Mouse (Mus musculus) left cerebral cortex, postnatal 4 days (tissue): Measurements from ENCODE around the gene Rbsn. TPM values are rescaled to one million over a fixed set of nuclear protein-coding genes. Genes with fewer than 3 reads are reported as not detected.

Experiments
- DNase-seq: peaks from one replicate; pipeline ENCODE4 v3.0.0-alpha.2; 2022
- intact Hi-C: fragments of 180-260 bp; cut with DNase I; formaldehyde crosslinking; loops from one replicate; pipeline ENCODE4 v1.15.1; 2025
- total RNA-seq, 2 experiments: library from RNA; stranded (reverse); gene quantifications; 2 replicates each; pipeline ENCODE4 v1.2.3; 2021

Gene Rbsn
- total RNA-seq: 10 to 100 TPM; 32.0 to 40.9 TPM

- intact Hi-C loops: no loop called here
- peak; percentile 91 for DNase-seq
These were observed at the start of gene Rbsn for GRCm38 (mm10) chr6:92214773-92215449. Rbsn (minus strand) TSS chr6:92214925.

GRCm38 (mm10) chr6:92261162-92261843 is 46.6 kb upstream of the Rbsn start:
- intact Hi-C loops: no loop called here
- no peak for DNase-seq

DNA sequence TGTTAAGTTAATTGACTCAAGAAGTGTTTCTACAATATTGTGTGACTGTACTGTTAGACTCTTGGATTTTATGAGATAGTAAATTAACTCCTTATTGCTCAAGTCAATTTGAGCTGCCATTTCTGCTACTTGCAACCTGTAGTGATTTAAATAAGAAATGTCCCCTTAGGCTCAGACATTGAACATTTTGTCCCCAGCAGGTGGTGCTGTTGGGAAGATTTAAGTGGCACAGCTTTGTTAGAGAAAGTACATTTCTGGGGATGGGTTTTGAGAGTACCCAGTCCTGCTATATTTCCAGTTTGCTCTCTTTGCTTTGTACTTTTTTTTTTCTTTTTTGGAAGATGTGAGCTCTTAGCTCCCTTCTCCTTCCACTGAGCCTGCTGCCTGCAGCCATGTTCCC is 40.6 kb upstream of the Rbsn start:
- intact Hi-C loops: no loop called here
- no peak for DNase-seq

DNA sequence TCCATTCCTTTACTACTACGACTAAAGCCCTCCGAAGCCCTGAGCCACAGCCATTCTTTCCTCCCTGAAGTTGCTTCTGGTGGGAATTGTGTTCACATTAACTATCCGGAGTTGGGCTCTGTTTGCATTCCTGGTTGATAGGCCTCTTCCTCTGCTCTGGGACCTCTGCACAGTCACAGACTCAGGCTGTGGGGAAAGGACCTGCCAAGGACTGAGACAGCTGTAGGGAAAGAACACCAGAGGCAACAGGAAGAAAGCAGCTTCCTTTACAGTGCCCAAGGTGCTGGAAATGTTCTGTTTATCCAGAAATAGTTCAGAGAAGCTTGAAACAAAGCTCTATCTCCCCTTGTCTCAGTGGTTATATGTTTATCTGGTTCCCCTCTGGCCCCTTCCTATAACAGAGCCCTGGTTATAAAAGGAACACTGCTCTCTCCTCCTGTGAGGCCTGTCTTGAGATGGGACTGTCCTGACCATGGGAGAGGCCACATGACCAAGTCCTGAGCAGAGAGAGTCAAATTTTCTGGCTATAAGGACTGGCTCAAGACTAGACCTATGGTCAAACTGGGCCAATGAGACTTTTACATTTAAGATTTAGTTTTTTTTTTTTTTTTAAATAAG is 38.6 kb upstream of the Rbsn start:
- DNase-seq: no peak
- intact Hi-C loops: no loop called here

- no peak for DNase-seq
- intact Hi-C loops: no loop called here
These were observed 32.6 kb upstream of the Rbsn start for GRCm38 (mm10) chr6:92247215-92247919.

GRCm38 (mm10) chr6:92246335-92246734 is 31.6 kb upstream of the Rbsn start:
- intact Hi-C loops: no loop called here
- DNase-seq: no peak

GRCm38 (mm10) chr6:92244591-92244990 is 29.9 kb upstream of the Rbsn start, which contains the start of gene Trh:
Trh (minus strand) TSS chr6:92244650.
- no peak for DNase-seq
- intact Hi-C loops: no loop called here

DNA sequence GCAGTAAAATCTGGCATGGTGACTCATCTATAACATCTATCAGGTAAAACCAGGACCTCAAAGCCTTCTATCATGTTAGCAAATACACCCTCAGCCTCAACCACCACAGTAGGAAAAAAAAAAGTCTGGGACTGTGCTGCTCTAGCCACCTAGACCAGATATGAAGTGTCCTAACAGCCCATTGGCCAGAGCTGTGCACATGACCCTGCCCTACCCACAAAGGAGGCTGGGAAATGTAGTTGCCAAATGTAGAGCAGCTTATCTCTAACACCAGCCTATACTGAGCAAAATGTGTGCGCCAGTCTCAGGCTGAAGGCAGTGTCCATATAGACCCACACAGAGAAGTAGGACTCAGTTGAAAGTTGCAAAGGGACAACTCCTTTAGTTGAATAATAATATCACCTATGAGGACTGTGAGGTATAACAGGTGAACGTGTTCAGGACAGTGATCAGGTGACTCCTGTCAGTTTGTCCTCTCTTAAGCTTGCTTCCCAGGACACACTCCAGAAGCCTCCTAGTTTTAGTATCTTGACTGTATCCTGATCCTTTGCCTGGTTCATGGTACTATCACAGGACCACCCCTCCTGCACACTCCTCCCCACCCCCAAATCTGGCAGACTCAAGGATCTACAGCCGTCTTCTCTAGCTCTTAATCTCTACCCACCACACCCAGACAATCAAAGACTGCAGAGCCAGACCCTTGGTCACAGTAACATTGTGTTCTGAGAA is 26.6 kb upstream of the Rbsn start:
- peak; percentile 27 for DNase-seq
- intact Hi-C loops: no loop called here

DNA sequence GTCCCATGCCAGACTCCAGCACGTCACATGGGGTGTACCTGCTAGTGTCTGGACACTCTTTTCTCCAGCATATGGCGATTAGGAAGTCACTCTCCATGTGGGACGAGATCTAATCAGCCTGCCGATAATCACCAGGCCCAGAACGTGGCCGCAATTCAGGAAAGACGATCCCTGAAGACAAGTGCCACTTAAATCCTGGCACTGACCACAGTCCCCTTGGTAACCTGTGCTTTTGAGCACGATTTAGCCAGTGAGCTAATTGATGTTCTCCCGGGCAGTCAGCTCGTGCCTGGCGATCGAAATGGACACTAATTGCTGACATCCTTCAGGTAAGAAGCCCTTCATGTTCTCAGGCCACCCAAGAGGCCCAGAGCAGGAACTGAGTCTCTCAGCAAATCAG is 20.3 kb upstream of the Rbsn start:
- peak; percentile 22 for DNase-seq
- intact Hi-C loops: no loop called here

DNA sequence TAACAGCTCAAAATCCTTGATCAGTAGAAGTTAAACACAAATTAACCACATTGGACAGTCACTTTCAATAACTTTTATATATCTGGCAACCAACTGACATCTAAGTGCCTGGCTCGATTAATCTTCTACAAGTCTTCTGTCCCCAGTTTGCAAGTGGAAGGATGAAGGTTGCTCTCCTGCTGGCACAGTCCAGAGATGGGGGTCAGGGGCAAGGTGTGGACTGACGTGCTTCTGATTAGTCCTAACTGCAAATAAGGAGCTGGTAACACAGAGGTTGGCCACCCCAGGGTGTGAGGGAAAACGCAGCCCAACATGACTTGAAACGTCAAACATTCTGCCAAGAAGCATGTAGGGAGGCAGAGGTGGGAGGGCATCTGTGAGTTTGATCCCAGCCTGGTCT is 17.0 kb upstream of the Rbsn start:
- intact Hi-C loops: no loop called here
- DNase-seq: no peak

GRCm38 (mm10) chr6:92231356-92231755 is 16.6 kb upstream of the Rbsn start:
- no peak for DNase-seq

DNA sequence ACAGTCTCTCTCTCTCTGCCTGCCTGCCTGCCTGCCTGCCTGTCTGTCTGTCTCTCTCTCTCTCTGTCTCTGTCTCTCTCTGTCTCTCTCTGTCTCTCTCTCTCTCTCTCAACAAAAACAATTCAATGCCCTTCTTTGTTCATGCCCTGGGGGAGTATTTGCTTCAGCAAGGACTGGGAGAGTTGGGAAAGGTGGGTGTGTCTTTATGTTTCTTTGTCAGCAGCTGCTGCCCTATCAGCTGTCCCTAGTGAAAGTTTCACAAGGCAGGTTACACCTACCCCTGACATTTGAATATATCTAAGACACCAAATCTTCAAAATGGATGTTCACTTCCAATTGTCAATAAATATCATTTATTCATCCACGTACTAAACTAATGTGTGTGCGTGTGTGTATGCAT is 14.9 kb upstream of the Rbsn start:
- intact Hi-C loops: no loop called here
- no peak for DNase-seq

More at GRCm38 (mm10) chr6:92231356-92231755, 16.6 kb upstream of the Rbsn start:
- intact Hi-C loops: no loop called here

DNA sequence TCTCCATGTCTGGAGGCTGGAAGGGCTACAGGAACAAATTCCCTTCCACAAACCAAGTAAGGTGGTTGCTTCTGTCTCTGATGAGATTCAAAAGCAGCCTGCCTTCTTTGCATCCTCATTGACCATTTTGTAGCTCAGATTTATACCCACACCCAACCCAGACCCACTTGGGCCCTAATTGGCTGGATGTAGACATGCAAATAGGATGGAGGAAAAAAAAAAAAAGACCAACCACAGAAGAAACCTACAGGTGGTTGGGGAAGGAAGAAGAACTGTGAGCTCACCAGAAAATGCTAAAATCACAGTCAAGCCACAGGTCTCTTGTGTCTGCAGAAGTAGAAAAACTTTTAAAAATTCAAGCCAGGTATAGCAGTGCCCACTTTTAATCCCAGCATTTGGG is 14.4 kb upstream of the Rbsn start:
- intact Hi-C loops: no loop called here
- no peak for DNase-seq

GRCm38 (mm10) chr6:92224981-92225380 is 10.3 kb upstream of the Rbsn start:
- DNase-seq: no peak
- intact Hi-C loops: no loop called here

GRCm38 (mm10) chr6:92222021-92222420 is 7.3 kb upstream of the Rbsn start:
- DNase-seq: no peak
- intact Hi-C loops: no loop called here

DNA sequence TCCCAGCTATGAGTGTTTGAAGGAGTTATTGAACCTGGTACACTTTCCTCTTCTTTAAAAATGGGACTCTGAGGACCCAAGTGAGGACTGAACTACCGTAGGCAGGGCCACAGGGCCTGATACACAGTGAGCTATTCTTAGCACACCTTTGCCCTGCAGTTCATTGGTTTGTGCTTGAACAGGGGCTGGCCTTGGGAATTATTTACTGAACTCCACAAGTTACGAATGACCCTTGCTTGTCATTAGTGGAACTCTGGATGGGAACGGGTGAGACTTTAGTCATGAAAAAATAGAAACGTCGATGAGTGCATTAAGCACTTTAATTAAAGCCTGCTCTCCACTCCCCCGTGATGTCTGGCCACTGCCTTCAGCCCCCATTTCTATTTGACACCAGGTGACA is 6.9 kb upstream of the Rbsn start:
- intact Hi-C loops: no loop called here
- DNase-seq: no peak

GRCm38 (mm10) chr6:92219445-92219844 is 4.7 kb upstream of the Rbsn start:
- intact Hi-C loops: loop anchor here (2.0 kb wide), 1 partner anchor 49 kb away; no protein-coding TSS in a partner anchor
- peak; percentile 43 for DNase-seq

GRCm38 (mm10) chr6:92214055-92214772 is 511 bp downstream of the Rbsn start:
- no peak for DNase-seq

DNA sequence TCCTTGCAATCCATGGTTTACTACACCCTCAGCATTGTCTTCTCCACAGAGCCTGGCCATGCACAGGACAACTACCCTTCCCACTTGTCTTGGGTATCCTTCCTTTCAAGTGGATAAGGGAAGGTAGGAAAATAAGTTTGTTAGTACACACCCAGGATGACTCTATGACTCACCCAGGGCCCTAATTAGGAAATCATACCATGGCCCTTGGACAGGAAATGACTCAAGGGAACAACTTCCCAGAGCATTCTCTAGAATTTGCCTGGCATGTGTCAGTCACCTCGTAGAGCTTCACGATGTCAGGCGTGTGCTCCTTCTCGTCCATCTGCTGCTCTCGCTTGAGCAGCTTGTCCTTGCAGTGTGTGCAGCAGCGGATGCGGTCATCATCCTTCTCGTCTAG is 15.3 kb downstream of the Rbsn start:
- intact Hi-C loops: no loop called here
- DNase-seq: no peak

More at GRCm38 (mm10) chr6:92214055-92214772, 511 bp downstream of the Rbsn start:
- intact Hi-C loops: no loop called here

- intact Hi-C loops: no loop called here
These were observed 30.5 kb downstream of the Rbsn start for GRCm38 (mm10) chr6:92184178-92184577.

More at GRCm38 (mm10) chr6:92184178-92184577, 30.5 kb downstream of the Rbsn start:
- no peak for DNase-seq
